Mouse (Mus musculus) liver, adult 2 months (tissue): ENCODE results near the gene Pnmal2.

Experiments used
- CTCF ChIP-seq: fragments of 200-500 bp; IDR thresholded peaks from 2 replicates; pipeline ENCODE4 v1.5.1; 2011; ENCODE audit warnings: low read depth, low read length, control low read depth
- POLR2A ChIP-seq: fragments of 200-500 bp; IDR thresholded peaks from 2 replicates; pipeline ENCODE4 v1.6.1; 2011; ENCODE audit warnings: low read length, control low read depth; ENCODE audit not compliant: insufficient read depth; ENCODE audit errors: extremely low read depth

DNA sequence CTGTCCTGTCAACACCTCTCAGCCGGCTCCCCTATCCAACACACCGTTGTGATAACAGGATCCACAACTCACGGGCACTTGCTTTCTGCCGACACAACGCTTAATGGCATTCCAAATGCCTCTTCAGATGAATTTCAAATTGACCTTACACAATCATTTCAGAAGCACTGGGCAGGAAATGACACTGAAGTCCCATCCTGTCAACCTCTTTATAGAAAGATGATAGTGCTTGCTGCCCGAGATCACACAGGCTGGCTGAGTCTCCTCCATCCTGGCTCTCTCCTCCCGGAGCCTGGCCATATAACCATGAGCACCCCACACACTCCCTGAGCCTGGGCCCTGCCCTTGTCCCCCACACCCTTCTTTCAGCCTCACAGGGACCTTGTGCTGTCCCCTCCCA, 36.6 kb upstream of the Pnmal2 start:
- no peak for TF ChIP-seq POLR2A
- no peak for TF ChIP-seq CTCF
